Mouse (Mus musculus) liver, embryonic 11.5 days (tissue): ENCODE measurements at regions not wholly inside any gene's neighbourhood (a gene's known extent, or its start where the extent isn't known, plus 50 kb on each side); places are given as distances from the start of the nearest gene placed in this dataset.

Source experiments
- ATAC-seq: fragments of 200-750 bp; cut with Nextera tagmentation; replicated peaks from 2 replicates; pipeline ENCODE4 v1.8.0; 2017; ENCODE audit warnings: moderate number of reproducible peaks, mild to moderate bottlenecking, moderate TSS enrichment, moderate library complexity; ENCODE audit not compliant: low FRiP score
- DNase-seq: peaks from one replicate; pipeline ENCODE4 v3.0.0-alpha.2; 2017; ENCODE audit warnings: low spot score
- H3K27ac ChIP-seq: fragments of 300-500 bp; sonication (generic); 2 replicates; pipeline ENCODE4 v1.5.1; 2014; ENCODE audit warnings: mild to moderate bottlenecking, low read depth, low read length, control low read depth
- H3K27me3 ChIP-seq: fragments of 300-500 bp; sonication (generic); replicated peaks from 2 replicates; pipeline ENCODE4 v1.6.1; 2014; ENCODE audit warnings: low read length, mixed read lengths; ENCODE audit not compliant: control insufficient read depth, insufficient read depth
- H3K36me3 ChIP-seq: fragments of 300-500 bp; sonication (generic); 2 replicates; pipeline ENCODE4 v1.6.1; 2014; ENCODE audit warnings: mild to moderate bottlenecking, low read length, moderate library complexity, mixed read lengths; ENCODE audit not compliant: control insufficient read depth, insufficient read depth
- H3K4me1 ChIP-seq: fragments of 300-500 bp; sonication (generic); replicated peaks from 2 replicates; pipeline ENCODE4 v1.6.1; 2014; ENCODE audit warnings: low read length, mixed read lengths; ENCODE audit not compliant: control insufficient read depth, insufficient read depth
- H3K4me2 ChIP-seq: fragments of 300-500 bp; sonication (generic); 2 replicates; pipeline ENCODE4 v1.6.1; 2014; ENCODE audit warnings: mild to moderate bottlenecking, control low read depth, moderate library complexity
- H3K4me3 ChIP-seq: fragments of 300-500 bp; sonication (generic); 2 replicates; pipeline ENCODE4 v1.5.1; 2014; ENCODE audit warnings: low read depth, low read length, control low read depth
- H3K9ac ChIP-seq: fragments of 300-500 bp; sonication (generic); 2 replicates; pipeline ENCODE4 v1.6.1; 2014; ENCODE audit warnings: low read depth, low read length, control low read depth
- H3K9me3 ChIP-seq: fragments of 300-500 bp; sonication (generic); 2 replicates; pipeline ENCODE4 v1.6.1; 2016; ENCODE audit warnings: low read length, inconsistent platforms, mixed read lengths; ENCODE audit not compliant: control insufficient read depth
- WGBS: fragments of 180-500 bp; shearing (Covaris S2); extraction: QIAGEN DNeasy Blood & Tissue Kit; methylation state at CpG from one replicate; pipeline ENCODE4 v1.1.7; 2014; 5-methylcytosine and 5-hydroxymethylcytosine counted together

DNA sequence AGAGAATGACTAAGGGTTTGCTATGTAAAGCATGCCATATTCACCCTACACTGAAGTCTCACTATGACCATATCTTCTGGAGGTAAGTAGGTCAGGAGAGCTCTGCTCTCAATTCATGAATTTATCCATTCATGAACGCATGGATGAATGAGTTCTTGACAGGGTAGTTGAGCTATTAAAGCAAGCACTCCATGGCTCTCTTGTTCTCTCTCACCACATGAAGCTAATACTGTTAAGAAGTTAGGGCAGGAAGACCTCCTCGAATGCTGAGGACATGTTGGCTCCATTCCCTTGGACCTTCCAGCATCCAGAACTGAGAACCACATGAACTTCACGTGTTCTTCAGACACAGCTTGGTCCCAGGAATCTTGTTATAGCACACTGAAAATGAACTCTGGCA is 53.4 kb upstream of the Lmcd1 start:
- ATAC-seq (no peak), DNase-seq (no peak)
- Histone ChIP-seq H3K4me2 (no peak overlapping the region), H3K4me1 (no peaks in the 10 kb centered on the region), H3K9ac (no peak overlapping the region), H3K27me3 (no peaks in the 10 kb centered on the region), H3K36me3 (no peaks in the 10 kb centered on the region), H3K9me3 (no peaks in the 10 kb centered on the region), H3K4me3 (no peak overlapping the region), H3K27ac (no peak overlapping the region)
- WGBS = 74% methylated on average over 3 of the region's 3 CpGs

DNA sequence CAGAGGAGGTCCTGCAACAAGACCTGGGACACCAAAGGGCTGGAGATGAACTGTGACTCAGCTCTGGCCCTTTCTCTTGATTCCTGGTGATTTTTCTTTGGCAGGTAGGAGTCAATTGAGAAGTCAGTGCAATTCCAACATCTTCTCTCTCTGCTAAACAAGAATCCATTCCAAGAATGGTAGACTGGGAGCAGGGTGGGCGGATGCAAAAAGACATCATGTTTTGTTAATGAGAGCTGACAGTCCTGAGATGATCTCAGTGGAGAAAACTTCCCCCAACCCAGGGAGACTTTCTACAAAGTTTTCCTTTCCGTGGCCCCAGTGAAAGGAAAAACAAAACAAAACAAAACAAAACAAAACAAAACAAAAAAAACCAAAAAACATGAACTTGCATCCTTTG is 52.2 kb upstream of the Lmcd1 start:
- Histone ChIP-seq H3K36me3 (no peaks in the 10 kb centered on the region), H3K27ac (no peak overlapping the region), H3K4me1 (no peaks in the 10 kb centered on the region), H3K9ac (no peak overlapping the region), H3K9me3 (no peaks in the 10 kb centered on the region), H3K4me2 (no peak overlapping the region), H3K4me3 (no peak overlapping the region), H3K27me3 (no peaks in the 10 kb centered on the region)
- DNase-seq (no peak), ATAC-seq (no peak)
- WGBS = 56% methylated on average over 2 of the region's 2 CpGs

DNA sequence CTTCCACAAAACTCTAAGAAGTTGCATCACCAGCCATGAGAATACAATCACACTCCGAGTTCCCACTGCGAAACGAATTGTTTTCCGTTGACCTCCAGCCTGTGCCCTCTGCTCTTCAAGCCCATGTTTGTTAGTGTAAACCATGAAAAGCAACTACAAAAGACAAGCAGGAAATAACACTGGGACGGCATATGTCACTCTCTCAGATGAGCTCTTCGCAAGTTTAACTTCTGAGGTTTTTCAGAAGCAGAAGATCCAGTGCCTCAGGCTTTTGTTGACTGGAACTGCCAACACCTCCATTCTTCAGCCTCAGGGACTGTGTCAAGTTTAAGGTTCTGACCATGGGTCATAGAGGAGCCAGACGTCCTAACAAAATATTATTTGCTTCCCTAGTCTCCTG is 50.2 kb upstream of the Lmcd1 start:
- no peak for ATAC-seq
- Histone ChIP-seq H3K36me3 (no peaks in the 10 kb centered on the region), H3K4me1 (no peaks in the 10 kb centered on the region), H3K9ac (no peak overlapping the region), H3K4me3 (no peak overlapping the region), H3K27me3 (no peaks in the 10 kb centered on the region), H3K27ac (no peak overlapping the region), H3K9me3 (no peaks in the 10 kb centered on the region), H3K4me2 (no peak overlapping the region)
- DNase-seq = no peak
- WGBS = 78% methylated on average over 7 of the region's 7 CpGs
